Comparison of ENCODE assay signal across 7 mouse cellular contexts in genomic region chr12:100528246-100528645, GRCm38 (mm10). TPM values are rescaled to one million over a fixed set of nuclear protein-coding genes. Genes with fewer than 3 reads are reported as not detected.
DNase-seq lines count a peak whose midpoint lies in the region; ATAC-seq and TF ChIP-seq lines count a peak whose summit lies in the region.

No protein-coding gene starts in this region.

- peak; percentile 29; the same call in 1 of the 2 replicates for ATAC-seq in lung, postnatal 0 days
- ATAC-seq in embryonic facial prominence, embryonic 13.5 days (ENCODE audit: insufficient number of reproducible peaks, insufficient read depth, low FRiP score, low TSS enrichment, low read depth): no peak
- 0 out of 2 replicates have a peak, but pooled peaks have one; percentile 2 for ATAC-seq in hindbrain, embryonic 16.5 days
- peak; percentile 10; the same call in 1 of the 2 replicates for ATAC-seq in neural tube, embryonic 15.5 days (ENCODE audit: low FRiP score)

- no peak overlapping the region for H3K4me3 ChIP-seq in lung, postnatal 0 days (ENCODE audit: low read depth, low read length)
- H3K4me3 ChIP-seq in embryonic facial prominence, embryonic 13.5 days: no peak overlapping the region
- peak overlapping the region; percentile 33; the same call in 1 of the 2 replicates for H3K4me3 ChIP-seq in hindbrain, embryonic 16.5 days (ENCODE audit: low read length)
- H3K4me3 ChIP-seq in neural tube, embryonic 15.5 days (replicated peaks): peak overlapping the region; percentile 29

- H3K36me3 ChIP-seq in lung, postnatal 0 days (ENCODE audit: insufficient read depth, low read length): no peaks in the 10 kb centered on the region
- no peaks in the 10 kb centered on the region for H3K36me3 ChIP-seq in embryonic facial prominence, embryonic 13.5 days
- no peaks in the 10 kb centered on the region for H3K36me3 ChIP-seq in hindbrain, embryonic 16.5 days (ENCODE audit: control insufficient read depth, insufficient read depth, low read length)
- no peaks in the 10 kb centered on the region for H3K36me3 ChIP-seq in neural tube, embryonic 15.5 days

- H3K9ac ChIP-seq in lung, postnatal 0 days (replicated peaks; ENCODE audit: low read depth): no peak overlapping the region
- H3K9ac ChIP-seq in embryonic facial prominence, embryonic 13.5 days: no peak overlapping the region
- H3K9ac ChIP-seq in hindbrain, embryonic 16.5 days (ENCODE audit: low read depth, low read length): peak overlapping the region; percentile 54; the same call in 1 of the 2 replicates
- 0 out of 2 replicates have a peak overlapping the region, but pooled peaks have one; percentile 24 for H3K9ac ChIP-seq in neural tube, embryonic 15.5 days (replicated peaks)

- peak; percentile 23; the same call in 1 of the 2 replicates for TF ChIP-seq EP300 in lung, postnatal 0 days (IDR thresholded peaks at IDR 0.05)

- no peak overlapping the region for H3K4me2 ChIP-seq in lung, postnatal 0 days (replicated peaks; ENCODE audit: low read depth, low read length)
- peak overlapping the region; percentile 55; the same call in 1 of the 2 replicates for H3K4me2 ChIP-seq in embryonic facial prominence, embryonic 13.5 days
- peak overlapping the region; percentile 70 for H3K4me2 ChIP-seq in hindbrain, embryonic 16.5 days (ENCODE audit: low read length)
- H3K4me2 ChIP-seq in neural tube, embryonic 15.5 days: peak overlapping the region; percentile 62

- H3K27ac ChIP-seq in lung, postnatal 0 days (ENCODE audit: low read length): peak overlapping the region; percentile 51; the same call in 1 of the 2 replicates
- H3K27ac ChIP-seq in embryonic facial prominence, embryonic 13.5 days: no peak overlapping the region
- peak overlapping the region; percentile 31; the same call in 1 of the 2 replicates for H3K27ac ChIP-seq in hindbrain, embryonic 16.5 days (ENCODE audit: low read depth, low read length)
- no peak overlapping the region; the same call in 1 of the 2 replicates for H3K27ac ChIP-seq in neural tube, embryonic 15.5 days (replicated peaks)

- no peaks in the 10 kb centered on the region for H3K27me3 ChIP-seq in lung, postnatal 0 days (replicated peaks; ENCODE audit: insufficient read depth, low read length)
- no peaks in the 10 kb centered on the region for H3K27me3 ChIP-seq in embryonic facial prominence, embryonic 13.5 days
- H3K27me3 ChIP-seq in hindbrain, embryonic 16.5 days (replicated peaks; ENCODE audit: control insufficient read depth, insufficient read depth, low read length): no peaks in the 10 kb centered on the region
- H3K27me3 ChIP-seq in neural tube, embryonic 15.5 days (replicated peaks): no peaks in the 10 kb centered on the region

- H3K9me3 ChIP-seq in lung, postnatal 0 days (ENCODE audit: low read length): no peaks in the 10 kb centered on the region
- H3K9me3 ChIP-seq in embryonic facial prominence, embryonic 13.5 days: no peaks in the 10 kb centered on the region
- H3K9me3 ChIP-seq in hindbrain, embryonic 16.5 days (ENCODE audit: control insufficient read depth, low read length): no peaks in the 10 kb centered on the region
- H3K9me3 ChIP-seq in neural tube, embryonic 15.5 days (replicated peaks): no peaks in the 10 kb centered on the region

- 63% methylated on average over 3 of the region's 3 CpGs for WGBS in lung, postnatal 0 days
- WGBS in embryonic facial prominence, embryonic 13.5 days: 72% methylated on average over 3 of the region's 3 CpGs
- WGBS in hindbrain, embryonic 16.5 days: 45% methylated on average over 3 of the region's 3 CpGs
- WGBS in neural tube, embryonic 15.5 days: 27% methylated on average over 3 of the region's 3 CpGs

- DNase-seq in lung, postnatal 0 days (ENCODE audit: low spot score): peak; percentile 25
- DNase-seq in lung, postnatal 4 days: no peak
- no peak for DNase-seq in lung, postnatal 36 days
- no peak for DNase-seq in right cerebral cortex, postnatal 14 days

- H3K4me1 ChIP-seq in lung, postnatal 0 days (ENCODE audit: insufficient read depth, low read depth, low read length): no peaks in the 10 kb centered on the region
- H3K4me1 ChIP-seq in embryonic facial prominence, embryonic 13.5 days: peaks cover 12% of the 10 kb centered on the region
- H3K4me1 ChIP-seq in hindbrain, embryonic 16.5 days (ENCODE audit: control insufficient read depth, insufficient read depth, low read depth, low read length): peaks cover 10% of the 10 kb centered on the region
- peaks cover 26% of the 10 kb centered on the region for H3K4me1 ChIP-seq in neural tube, embryonic 15.5 days

- no peak for TF ChIP-seq CTCF in lung, postnatal 0 days (IDR thresholded peaks at IDR 0.05)

RNA-seq across cellular contexts. Expression of gene Ttc7b, which starts 7.6 kb away (rescaled TPM):
- 6.6 and 6.9 TPM in 2 replicates for polyA plus RNA-seq in lung, postnatal 0 days (2015; fragmentation: Nextera tagmentation; extraction: Ambion mirVana)
- 5.6 and 6.0 TPM in 2 replicates for polyA plus RNA-seq in embryonic facial prominence, embryonic 13.5 days (2015; fragmentation: Nextera tagmentation; extraction: Ambion mirVana)
- polyA plus RNA-seq in hindbrain, embryonic 16.5 days (2015; fragmentation: Nextera tagmentation; extraction: Ambion mirVana): 8.1 and 8.8 TPM in 2 replicates
- polyA plus RNA-seq in neural tube, embryonic 15.5 days (2015; fragmentation: Nextera tagmentation; extraction: Ambion mirVana): 7.3 and 10.2 TPM in 2 replicates

Comparison
In these comparisons a context has a peak if more than half of its experiments do, and no peak if none do; other contexts are left out.
1. H3K27ac ChIP-seq: peak in lung, postnatal 0 days (single experiment) and hindbrain, embryonic 16.5 days (single experiment); none in embryonic facial prominence, embryonic 13.5 days (single experiment) and neural tube, embryonic 15.5 days (single experiment).
2. H3K4me3 ChIP-seq: peak in hindbrain, embryonic 16.5 days (single experiment) and neural tube, embryonic 15.5 days (single experiment); none in lung, postnatal 0 days (single experiment) and embryonic facial prominence, embryonic 13.5 days (single experiment).
3. H3K9ac ChIP-seq: peak in hindbrain, embryonic 16.5 days (single experiment) and neural tube, embryonic 15.5 days (single experiment); none in lung, postnatal 0 days (single experiment) and embryonic facial prominence, embryonic 13.5 days (single experiment).